Mouse (Mus musculus) heart, postnatal 0 days (tissue): ENCODE results near the gene Eme2.

Experiments
- CTCF ChIP-seq: IDR thresholded peaks from 2 replicates; pipeline ENCODE4 v1.5.1; 2016; ENCODE audit warnings: antibody characterized with exemption, control low read depth, low read depth
- EP300 ChIP-seq: IDR thresholded peaks from 2 replicates; pipeline ENCODE4 v1.6.1; 2016; ENCODE audit warnings: antibody characterized with exemption, low read depth

DNA sequence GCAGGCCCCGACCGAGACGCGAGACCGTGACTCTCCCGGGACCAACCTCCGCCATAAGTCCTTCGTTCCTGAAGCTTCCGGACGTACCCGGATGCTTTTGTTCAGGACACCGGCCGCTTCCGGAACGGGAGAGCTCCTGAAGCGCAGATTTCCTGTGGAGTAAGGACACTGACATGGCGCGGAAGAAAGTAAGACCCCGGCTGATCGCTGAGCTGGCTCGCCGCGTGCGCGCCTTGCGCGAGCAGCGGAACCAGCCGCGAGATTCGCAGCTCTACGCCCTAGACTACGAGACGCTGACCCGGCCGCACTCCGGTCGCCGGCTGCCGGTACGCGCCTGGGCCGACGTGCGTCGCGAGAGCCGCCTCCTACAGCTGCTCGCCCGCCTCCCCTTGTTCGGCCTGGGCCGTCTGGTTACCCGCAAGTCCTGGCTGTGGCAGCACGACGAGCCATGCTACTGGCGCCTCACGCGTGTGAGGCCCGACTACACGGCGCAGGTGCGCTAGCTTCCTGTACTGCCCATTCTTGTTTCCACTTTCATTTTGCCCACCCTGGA lies at the start of gene Eme2, which contains the start of gene Mrps34:
- TF ChIP-seq CTCF: no peak
- no peak for TF ChIP-seq EP300
